Mouse (Mus musculus): ENCODE measurements around the gene Cpa1.

The Cpa1 gene

GRCm38 (mm10) chr6:30638674-30639268 lies at the start of gene Cpa1:
Gene Cpa1 (plus strand): TSS chr6:30639218.
- peak in 1 of 2 experiments; percentile 18 for DNase-seq (ENCODE audit: low spot score in 2 of 2)

GRCm38 (mm10) chr6:30589819-30590218 lies 49.2 kb upstream of the Cpa1 start:
- DNase-seq (ENCODE audit: low spot score in 2 of 2), result no peak

GRCm38 (mm10) chr6:30591851-30592404 lies 47.1 kb upstream of the Cpa1 start:
- no peak for DNase-seq (ENCODE audit: low spot score in 2 of 2)

- DNase-seq (ENCODE audit: low spot score in 2 of 2), result no peak
Observed at GRCm38 (mm10) chr6:30592417-30592974, 46.5 kb upstream of the Cpa1 start.

- no peak for DNase-seq (ENCODE audit: low spot score in 2 of 2)
Observed at GRCm38 (mm10) chr6:30594364-30594763, 44.7 kb upstream of the Cpa1 start.

- DNase-seq (ENCODE audit: low spot score in 2 of 2), result no peak
Observed at GRCm38 (mm10) chr6:30596230-30596898, 42.7 kb upstream of the Cpa1 start.

- DNase-seq (ENCODE audit: low spot score in 2 of 2), result no peak
Observed at GRCm38 (mm10) chr6:30600033-30600432, 39.0 kb upstream of the Cpa1 start.

GRCm38 (mm10) chr6:30600995-30601394 lies 38.0 kb upstream of the Cpa1 start:
- DNase-seq (ENCODE audit: low spot score in 2 of 2), result no peak

GRCm38 (mm10) chr6:30604342-30604867 lies 34.6 kb upstream of the Cpa1 start:
- no peak for DNase-seq (ENCODE audit: low spot score in 2 of 2)

GRCm38 (mm10) chr6:30605111-30605510 lies 33.9 kb upstream of the Cpa1 start:
- no peak for DNase-seq (ENCODE audit: low spot score in 2 of 2)

- no peak for DNase-seq (ENCODE audit: low spot score in 2 of 2)
Observed at GRCm38 (mm10) chr6:30605672-30606071, 33.3 kb upstream of the Cpa1 start.

GRCm38 (mm10) chr6:30610710-30611109 lies 28.3 kb upstream of the Cpa1 start, which contains the start of gene Cpa5:
Gene Cpa5 (plus strand): TSS chr6:30611010.
- DNase-seq (ENCODE audit: low spot score in 2 of 2), result no peak

GRCm38 (mm10) chr6:30611212-30611611 lies 27.8 kb upstream of the Cpa1 start:
- DNase-seq (ENCODE audit: low spot score in 2 of 2), result no peak

GRCm38 (mm10) chr6:30614251-30614650 lies 24.8 kb upstream of the Cpa1 start:
- DNase-seq (ENCODE audit: low spot score in 2 of 2), result no peak

- DNase-seq (ENCODE audit: low spot score in 2 of 2), result no peak
Observed at GRCm38 (mm10) chr6:30615741-30616140, 23.3 kb upstream of the Cpa1 start.

GRCm38 (mm10) chr6:30616491-30616941 lies 22.5 kb upstream of the Cpa1 start:
- no peak for DNase-seq (ENCODE audit: low spot score in 2 of 2)

- DNase-seq (ENCODE audit: low spot score in 2 of 2), result no peak
Observed at GRCm38 (mm10) chr6:30617020-30617958, 21.7 kb upstream of the Cpa1 start.

GRCm38 (mm10) chr6:30617959-30618590 lies 20.9 kb upstream of the Cpa1 start:
- no peak for DNase-seq (ENCODE audit: low spot score in 2 of 2)

GRCm38 (mm10) chr6:30618735-30619134 lies 20.3 kb upstream of the Cpa1 start:
- no peak for DNase-seq (ENCODE audit: low spot score in 2 of 2)

- no peak for DNase-seq (ENCODE audit: low spot score in 2 of 2)
Observed at GRCm38 (mm10) chr6:30619606-30620005, 19.4 kb upstream of the Cpa1 start.

GRCm38 (mm10) chr6:30620591-30620990 lies 18.4 kb upstream of the Cpa1 start:
- no peak for DNase-seq (ENCODE audit: low spot score in 2 of 2)

Data from spleen, postnatal 36 days (tissue).